In the genomic region with DNA sequence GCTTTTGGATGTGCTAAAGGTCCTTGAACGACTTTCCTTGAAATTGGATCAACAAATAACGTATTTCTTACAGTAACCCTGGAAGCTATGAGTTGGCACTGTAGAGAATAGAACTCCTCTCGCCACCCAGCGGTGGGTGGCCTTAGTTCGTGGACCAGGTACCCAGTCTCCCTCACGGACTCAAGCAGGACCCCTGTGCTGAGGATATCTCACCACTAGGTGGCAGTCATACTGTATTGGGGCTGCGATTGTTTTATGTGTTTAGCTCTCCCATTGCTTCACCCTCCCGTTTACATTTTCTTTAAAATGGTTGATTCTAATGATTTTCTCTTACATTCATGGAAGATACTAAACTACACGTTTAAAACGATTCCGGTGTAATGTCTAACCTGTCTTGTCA, we compare ENCODE assay signal across 8 mouse cellular contexts. TPM values are rescaled to one million over a fixed set of nuclear protein-coding genes. Genes with fewer than 3 reads are reported as not detected.
DNase-seq lines count a peak whose midpoint lies in the region; ATAC-seq and TF ChIP-seq lines count a peak whose summit lies in the region.

No protein-coding gene starts in this region.

- no peak overlapping the region for H3K9ac ChIP-seq in ES-E14 (ENCODE audit: insufficient read depth, low read depth, low read length, poor library complexity, severe bottlenecking)
- H3K9ac ChIP-seq in forebrain, postnatal 0 days, result no peak overlapping the region
- H3K9ac ChIP-seq in lung, embryonic 14.5 days, result no peak overlapping the region

- in situ Hi-C loops in ES-E14 (cut with MboI; ENCODE audit: low sequenced_read_pairs in 2 of 2, unreplicated experiment in 2 of 2), result no loop called here

- WGBS in forebrain, postnatal 0 days, result 17% methylated on average over 11 of the region's 11 CpGs
- 15% methylated on average over 11 of the region's 11 CpGs for WGBS in lung, embryonic 14.5 days

- DNase-seq in ES-E14 (ENCODE audit: low read depth, low spot score), result peak; percentile 90
- DNase-seq in cerebellum, adult 11-12 months, result peak; percentile 83
- DNase-seq in forebrain, postnatal 0 days, result peak; percentile 44
- DNase-seq in heart, postnatal 36 days, result peak; percentile 79 to 83
- DNase-seq in layer of hippocampus, adult 2 months (ENCODE audit: low spot score in 2 of 2), result peak; percentile 75 to 82
- peak; percentile 95 for DNase-seq in lung, embryonic 14.5 days
- peak; percentile 41 for DNase-seq in ovary, postnatal 10 days (ENCODE audit: low spot score)
- DNase-seq in thymus, postnatal 0 days (ENCODE audit: low spot score), result peak; percentile 91

- peak; percentile 71 for TF ChIP-seq CTCF in forebrain, postnatal 0 days (IDR thresholded peaks at IDR 0.05; ENCODE audit: low read depth)
- TF ChIP-seq CTCF in layer of hippocampus, adult 2 months (conservative IDR thresholded peaks at IDR 0.05), result peak; percentile 98
- TF ChIP-seq CTCF in lung, embryonic 14.5 days (IDR thresholded peaks at IDR 0.05; ENCODE audit: low read depth), result peak; percentile 96

- no peaks in the 10 kb centered on the region for H3K9me3 ChIP-seq in ES-E14 (ENCODE audit: control insufficient read depth, insufficient read depth, low read depth, low read length)
- no peaks in the 10 kb centered on the region for H3K9me3 ChIP-seq in forebrain, postnatal 0 days (ENCODE audit: low read length)
- H3K9me3 ChIP-seq in lung, embryonic 14.5 days (ENCODE audit: low read depth, low read length), result no peaks in the 10 kb centered on the region

- H3K27me3 ChIP-seq in forebrain, postnatal 0 days (ENCODE audit: insufficient read depth, low read length), result no peaks in the 10 kb centered on the region
- no peaks in the 10 kb centered on the region for H3K27me3 ChIP-seq in lung, embryonic 14.5 days (ENCODE audit: insufficient read depth, low read length)

- no peaks in the 10 kb centered on the region for H3K36me3 ChIP-seq in ES-E14 (ENCODE audit: control insufficient read depth, insufficient read depth, low read length, poor library complexity, severe bottlenecking)
- H3K36me3 ChIP-seq in forebrain, postnatal 0 days (ENCODE audit: insufficient read depth), result no peaks in the 10 kb centered on the region
- H3K36me3 ChIP-seq in lung, embryonic 14.5 days (ENCODE audit: insufficient read depth), result no peaks in the 10 kb centered on the region

- intact Hi-C loops in heart, postnatal 36 days (cut with DNase I), result loop anchor here (1.0 to 2.0 kb wide), 3 partner anchors 126 to 212 kb away; a partner anchor contains a TSS

- 0 out of 4 replicates have a peak, but pooled peaks cover 0 to 2% of the 10 kb centered on the region in 2 experiments for H3K4me1 ChIP-seq in ES-E14 (ENCODE audit: control insufficient read depth in 2 of 2, insufficient read depth in 2 of 2, low read length in 2 of 2, poor library complexity in 1 of 2)
- H3K4me1 ChIP-seq in forebrain, postnatal 0 days (ENCODE audit: insufficient read depth), result no peaks in the 10 kb centered on the region
- peaks cover 6% of the 10 kb centered on the region; the same call in 1 of the 2 replicates for H3K4me1 ChIP-seq in lung, embryonic 14.5 days (ENCODE audit: insufficient read depth)

- no peak overlapping the region for H3K4me2 ChIP-seq in forebrain, postnatal 0 days (ENCODE audit: low read depth)
- no peak overlapping the region for H3K4me2 ChIP-seq in lung, embryonic 14.5 days

- no peak overlapping the region for H3K27ac ChIP-seq in ES-E14 (ENCODE audit: insufficient read depth, low read depth, low read length, poor library complexity, severe bottlenecking)
- no peak overlapping the region for H3K27ac ChIP-seq in forebrain, postnatal 0 days (ENCODE audit: low read depth, low read length)
- no peak overlapping the region for H3K27ac ChIP-seq in layer of hippocampus, adult 2 months
- no peak overlapping the region for H3K27ac ChIP-seq in lung, embryonic 14.5 days (ENCODE audit: low read depth)

- ATAC-seq in forebrain, postnatal 0 days, result peak; percentile 53
- ATAC-seq in lung, embryonic 14.5 days (ENCODE audit: insufficient read depth), result peak; percentile 91

- no peak overlapping the region for H3K4me3 ChIP-seq in ES-E14 (ENCODE audit: insufficient read depth in 1 of 2, low read depth in 1 of 2, low read length in 2 of 2, poor library complexity in 1 of 2, severe bottlenecking in 1 of 2)
- H3K4me3 ChIP-seq in forebrain, postnatal 0 days (ENCODE audit: low read depth, low read length), result no peak overlapping the region
- no peak overlapping the region for H3K4me3 ChIP-seq in layer of hippocampus, adult 2 months
- H3K4me3 ChIP-seq in lung, embryonic 14.5 days (ENCODE audit: low read depth, low read length), result no peak overlapping the region

TF ChIP-seq in ES-E14, 5 proteins besides CTCF, POLR2A, EP300 and RAD21:
- TF ChIP-seq ZC3H11A (IDR thresholded peaks at IDR 0.05; ENCODE audit: borderline replicate concordance, low read depth, low read length) (peak; percentile 79), ZNF384 (IDR thresholded peaks at IDR 0.05; ENCODE audit: low read depth, low read length) (no peak)

RNA-seq across cellular contexts. Expression of a gene that starts 9.8 kb away (rescaled TPM):
- total RNA-seq in ES-E14 (2012; rRNA removed), result 6.8 and 11.5 TPM in 2 replicates
- 4.3 and 4.9 TPM in 2 replicates for total RNA-seq in forebrain, postnatal 0 days (2014; rRNA removed)
- 2.8 and 3.3 TPM in 2 replicates for polyA plus RNA-seq in forebrain, postnatal 0 days (2015; fragmentation: Nextera tagmentation; extraction: Ambion mirVana)
- total RNA-seq in heart, postnatal 36 days (2021), result 1 to 10 TPM; 4.5 to 5.1 TPM
- 1 to 10 TPM; 4.2 to 5.6 TPM for total RNA-seq in layer of hippocampus, adult 2 months (2021)
- polyA plus RNA-seq in lung, embryonic 14.5 days (2014; fragmentation: Nextera tagmentation; extraction: Ambion mirVana), result 8.0 and 8.1 TPM in 2 replicates
- 22.6 and 26.0 TPM in 2 replicates for polyA plus RNA-seq in thymus, postnatal 0 days (2015; fragmentation: Nextera tagmentation; extraction: Ambion mirVana)

Comparison
In these comparisons a context has a peak if more than half of its experiments do, and no peak if none do; other contexts are left out.
1. DNase-seq: peak in every context shown above with its lines; median percentile 95 in lung, embryonic 14.5 days; 91 in thymus, postnatal 0 days; 90 in ES-E14; 83 in cerebellum, adult 11-12 months; 81 in heart, postnatal 36 days; 78 in layer of hippocampus, adult 2 months; 44 in forebrain, postnatal 0 days; 41 in ovary, postnatal 10 days.